Mouse (Mus musculus): ENCODE data around the gene B830017H08Rik.

DNA sequence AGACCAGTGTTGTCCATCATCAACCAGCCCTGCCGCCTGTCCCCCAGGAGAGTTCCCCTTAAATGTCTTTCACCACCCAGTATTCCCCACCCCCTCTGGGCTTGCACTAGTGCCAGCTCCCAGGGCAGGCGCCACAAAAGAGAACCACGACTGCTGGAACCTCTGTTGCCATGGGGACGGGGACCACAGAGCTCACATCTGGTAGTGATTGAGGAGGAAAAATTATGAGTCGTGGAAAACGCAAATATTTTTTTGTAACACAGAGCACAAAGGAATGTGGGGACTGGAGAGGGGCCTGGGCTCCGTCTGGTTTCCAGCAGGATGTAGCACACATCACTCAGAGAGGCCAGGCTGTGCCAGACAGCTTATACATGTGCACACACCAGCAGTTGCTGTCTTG is 23.2 kb upstream of the B830017H08Rik start:
- TF ChIP-seq CTCF (IDR thresholded peaks at IDR 0.05; ENCODE audit: control insufficient read depth, insufficient read depth, insufficient read length) (no peak), MAX (IDR thresholded peaks at IDR 0.05) (peak; percentile 87), CEBPB (IDR thresholded peaks at IDR 0.05; ENCODE audit: low read depth) (no peak), USF1 (IDR thresholded peaks at IDR 0.05; ENCODE audit: low read depth) (no peak), MYOD1 (IDR thresholded peaks at IDR 0.05; ENCODE audit: control insufficient read depth, insufficient read length, low read depth) (no peak)
